In genomic region chr16:44122122-44122521, GRCm38 (mm10) we compare ENCODE assay signal across 27 mouse cellular contexts. TPM values are rescaled to one million over a fixed set of nuclear protein-coding genes. Genes with fewer than 3 reads are reported as not detected.
DNase-seq lines count a peak whose midpoint lies in the region; TF ChIP-seq lines count a peak whose summit lies in the region.
"Had no signal": no experiment of that assay in that cellular context is flagged by ENCODE, and none has a peak within 500 bp of the region (broad histone marks: within the 10 kb centered on the region; RNA-seq: fewer than 3 reads in every experiment).

No protein-coding gene starts in this region.

- WGBS in cerebellum, adult 2 months = 67% methylated on average over 6 of the region's 6 CpGs

- H3K4me1 ChIP-seq in cerebellum, adult 2 months (ENCODE audit: control insufficient read depth, insufficient read depth, low read length) = peaks cover 30% of the 10 kb centered on the region; the same call in 1 of the 2 replicates
- H3K4me1 ChIP-seq: forebrain, embryonic 13.5 days; hindbrain, embryonic 10.5 days; hindbrain, embryonic 15.5 days; limb, embryonic 10.5 days; stomach, embryonic 15.5 days had no signal

- peak in 1 of 2 experiments; percentile 45 for DNase-seq in cerebellum, adult 2 months
- DNase-seq in cerebellum, adult 11 months = no peak
- peak; percentile 92 for DNase-seq in heart, adult 11 months
- DNase-seq in heart, adult 9 months (ENCODE audit: low spot score in 2 of 2) = no peak
- peak; percentile 23 for DNase-seq in ZHBTc4 (ENCODE audit: low read depth, low spot score)
- DNase-seq in thymus, adult 18-20 months = no peak
- DNase-seq: adrenal gland, postnatal 25 days; gastrocnemius, postnatal 25 days; heart, adult 18-20 months; heart, postnatal 14 days; kidney, adult 18-20 months; lung, adult 2 months; lung, postnatal 10 days; midbrain, embryonic 14.5 days; right cerebral cortex, postnatal 25 days; thymus, postnatal 25 days had no signal

- peak overlapping the region; percentile 86 for H3K4me2 ChIP-seq in myocyte (ENCODE audit: low read depth)
- H3K4me2 ChIP-seq: forebrain, embryonic 13.5 days; hindbrain, embryonic 15.5 days; kidney, embryonic 15.5 days; limb, embryonic 15.5 days; neural tube, embryonic 15.5 days; stomach, embryonic 15.5 days had no signal

- peaks cover 63% of the 10 kb centered on the region for H3K79me2 ChIP-seq in myocyte (ENCODE audit: control insufficient read depth, insufficient read depth)

- H3ac ChIP-seq in myocyte (ENCODE audit: control insufficient read depth, insufficient read length) = no peak overlapping the region

- no peak for TF ChIP-seq CTCF in cerebellum, adult 2 months (IDR thresholded peaks at IDR 0.05; ENCODE audit: borderline replicate concordance, insufficient read depth, low read depth, low read length)

- H3K27ac ChIP-seq in cerebellum, adult 2 months (ENCODE audit: insufficient read depth, low read length) = peak overlapping the region; percentile 89
- H3K27ac ChIP-seq: forebrain, embryonic 13.5 days; hindbrain, embryonic 10.5 days; hindbrain, embryonic 15.5 days; kidney, embryonic 15.5 days; limb, embryonic 10.5 days; limb, embryonic 15.5 days; liver, embryonic 14.5 days; neural tube, embryonic 15.5 days; stomach, embryonic 15.5 days had no signal

- no peak for TF ChIP-seq POLR2A in cerebellum, adult 2 months (IDR thresholded peaks at IDR 0.05; ENCODE audit: borderline replicate concordance, insufficient read depth, low read length)
- no peak for TF ChIP-seq POLR2A in myocyte (IDR thresholded peaks at IDR 0.05; ENCODE audit: insufficient read length, low read depth)

- H3K36me3 ChIP-seq in myocyte (ENCODE audit: control insufficient read depth, insufficient read depth) = no peaks in the 10 kb centered on the region
- H3K36me3 ChIP-seq: hindbrain, embryonic 10.5 days; hindbrain, embryonic 15.5 days; limb, embryonic 10.5 days; limb, embryonic 15.5 days; neural tube, embryonic 15.5 days; stomach, embryonic 15.5 days had no signal

- H3K27me3 ChIP-seq in cerebellum, adult 2 months (ENCODE audit: control insufficient read depth, insufficient read depth, low read length) = no peaks in the 10 kb centered on the region
- H3K27me3 ChIP-seq in myocyte (ENCODE audit: control insufficient read depth, insufficient read depth, insufficient read length) = no peaks in the 10 kb centered on the region
- H3K27me3 ChIP-seq: forebrain, embryonic 13.5 days; hindbrain, embryonic 15.5 days; kidney, embryonic 15.5 days; limb, embryonic 15.5 days; neural tube, embryonic 15.5 days; Patski; stomach, embryonic 15.5 days had no signal

- H3K4me3 ChIP-seq in cerebellum, adult 2 months (replicated peaks; ENCODE audit: insufficient read depth, low read depth, low read length) = no peak overlapping the region
- H3K4me3 ChIP-seq in myocyte = no peak overlapping the region
- H3K4me3 ChIP-seq: forebrain, embryonic 13.5 days; hindbrain, embryonic 10.5 days; hindbrain, embryonic 15.5 days; kidney, embryonic 15.5 days; limb, embryonic 10.5 days; limb, embryonic 15.5 days; neural tube, embryonic 15.5 days; stomach, embryonic 15.5 days had no signal

TF ChIP-seq in myocyte, 11 proteins besides CTCF, POLR2A, EP300 and RAD21:
- TF ChIP-seq CEBPB (IDR thresholded peaks at IDR 0.05; ENCODE audit: insufficient read depth, poor library complexity, severe bottlenecking) = no peak
- no peak for TF ChIP-seq E2F4 (IDR thresholded peaks at IDR 0.05; ENCODE audit: insufficient read depth)

RNA-seq across cellular contexts. Expression of gene Atp6v1a, which starts 17.4 kb away (rescaled TPM):
- polyA plus RNA-seq in cerebellum, adult 2 months (2012; rRNA removed) = 230 and 250 TPM in 2 replicates
- 28.7 TPM for polyA plus RNA-seq in myocyte (2012; fragmentation: generic; extraction: Trizol)

RNA-seq across cellular contexts. Expression of gene Naa50, which starts 17.5 kb away (rescaled TPM):
- polyA plus RNA-seq in cerebellum, adult 2 months (2012; rRNA removed) = 28.9 and 30.0 TPM in 2 replicates
- 34.7 TPM for polyA plus RNA-seq in myocyte (2012; fragmentation: generic; extraction: Trizol)

RNA-seq across cellular contexts. Expression of gene Usf3, which starts 50.9 kb away (rescaled TPM):
- polyA plus RNA-seq in cerebellum, adult 2 months (2012; rRNA removed) = 14.2 and 15.3 TPM in 2 replicates
- 3.5 TPM for polyA plus RNA-seq in myocyte (2012; fragmentation: generic; extraction: Trizol)

RNA-seq across cellular contexts. Expression of gene Gramd1c, which starts 59.0 kb away (rescaled TPM):
- 1.4 and 1.8 TPM in 2 replicates for polyA plus RNA-seq in cerebellum, adult 2 months (2012; rRNA removed)
- 0.06 TPM for polyA plus RNA-seq in myocyte (2012; fragmentation: generic; extraction: Trizol)

Comparison
In these comparisons a context has a peak if more than half of its experiments do, and no peak if none do; other contexts are left out.
1. DNase-seq: peak in heart, adult 11 months (single experiment) and ZHBTc4 (single experiment); none in cerebellum, adult 11 months (single experiment), heart, adult 9 months (0 of 2) and thymus, adult 18-20 months (0 of 2).